In the genomic region with DNA sequence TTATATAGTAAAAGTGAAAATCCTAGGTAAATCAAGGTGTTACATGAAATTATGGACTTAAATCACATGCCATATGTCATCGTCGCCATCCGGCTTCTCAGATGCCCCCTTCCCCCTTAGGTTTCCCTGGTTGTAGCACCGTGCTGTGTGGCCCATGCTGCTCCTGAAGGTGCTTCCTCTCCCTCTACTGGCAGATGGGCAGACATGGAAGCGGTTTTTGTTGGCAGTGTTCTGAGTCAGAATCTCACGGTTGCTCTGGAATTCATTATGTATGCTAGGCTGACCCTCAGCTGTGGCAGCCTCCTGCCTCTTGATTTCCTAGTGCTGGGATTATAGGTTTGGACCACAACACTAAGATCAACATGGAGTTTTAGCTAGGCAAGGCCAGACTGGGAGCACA, we compare ENCODE assay signal across 13 mouse cellular contexts. TPM values are rescaled to one million over a fixed set of nuclear protein-coding genes. Genes with fewer than 3 reads are reported as not detected.
DNase-seq lines count a peak whose midpoint lies in the region; ATAC-seq and TF ChIP-seq lines count a peak whose summit lies in the region.
"Had no signal": no experiment of that assay in that cellular context is flagged by ENCODE, and none has a peak within 500 bp of the region (broad histone marks: within the 10 kb centered on the region; RNA-seq: fewer than 3 reads in every experiment).

No protein-coding gene starts in this region.

- no peak for TF ChIP-seq POLR2A in small intestine, adult 2 months (IDR thresholded peaks at IDR 0.05; ENCODE audit: low read depth, low read length)

- peak; percentile 36; the same call in 1 of the 2 replicates for TF ChIP-seq CTCF in hindbrain, postnatal 0 days (IDR thresholded peaks at IDR 0.05; ENCODE audit: low read depth)
- peak; percentile 19 for TF ChIP-seq CTCF in lung, embryonic 14.5 days (IDR thresholded peaks at IDR 0.05; ENCODE audit: low read depth)
- 0 out of 2 replicates have a peak, but pooled peaks have one; percentile 4 for TF ChIP-seq CTCF in small intestine, adult 2 months (IDR thresholded peaks at IDR 0.05; ENCODE audit: extremely low read depth, insufficient read length, insufficient replicate concordance, low read depth, low read length)

- H3K27ac ChIP-seq in hindbrain, postnatal 0 days, result no peak overlapping the region
- H3K27ac ChIP-seq in hindbrain, embryonic 14.5 days, result no peak overlapping the region
- H3K27ac ChIP-seq in lung, embryonic 14.5 days (ENCODE audit: low read depth), result no peak overlapping the region
- H3K27ac ChIP-seq in small intestine, adult 2 months (ENCODE audit: insufficient read depth, low read depth, low read length), result no peak overlapping the region
- H3K27ac ChIP-seq in hindbrain, embryonic 16.5 days (ENCODE audit: low read depth, low read length), result no peak overlapping the region
- H3K27ac ChIP-seq: embryonic facial prominence, embryonic 13.5 days had no signal

- no peak for ATAC-seq in hindbrain, postnatal 0 days
- ATAC-seq in hindbrain, embryonic 14.5 days (ENCODE audit: low FRiP score), result no peak
- no peak for ATAC-seq in lung, embryonic 14.5 days (ENCODE audit: insufficient read depth)
- ATAC-seq in hindbrain, embryonic 16.5 days, result no peak

- no peaks in the 10 kb centered on the region for H3K36me3 ChIP-seq in hindbrain, postnatal 0 days (ENCODE audit: insufficient read depth, low read length)
- H3K36me3 ChIP-seq in hindbrain, embryonic 14.5 days (replicated peaks; ENCODE audit: control insufficient read depth, insufficient read depth), result no peaks in the 10 kb centered on the region
- H3K36me3 ChIP-seq in lung, embryonic 14.5 days (ENCODE audit: insufficient read depth), result no peaks in the 10 kb centered on the region
- H3K36me3 ChIP-seq in small intestine, adult 2 months (ENCODE audit: control insufficient read depth, insufficient read depth, low read length), result no peaks in the 10 kb centered on the region
- H3K36me3 ChIP-seq in hindbrain, embryonic 16.5 days (ENCODE audit: control insufficient read depth, insufficient read depth, low read length), result no peaks in the 10 kb centered on the region
- H3K36me3 ChIP-seq: embryonic facial prominence, embryonic 13.5 days had no signal

- no peaks in the 10 kb centered on the region for H3K27me3 ChIP-seq in hindbrain, postnatal 0 days (ENCODE audit: insufficient read depth, low read length)
- H3K27me3 ChIP-seq in hindbrain, embryonic 14.5 days (ENCODE audit: control insufficient read depth, insufficient read depth, low read length), result no peaks in the 10 kb centered on the region
- no peaks in the 10 kb centered on the region for H3K27me3 ChIP-seq in lung, embryonic 14.5 days (ENCODE audit: insufficient read depth, low read length)
- H3K27me3 ChIP-seq in small intestine, adult 2 months (ENCODE audit: control insufficient read depth, insufficient read depth, low read length), result no peaks in the 10 kb centered on the region
- H3K27me3 ChIP-seq in hindbrain, embryonic 16.5 days (replicated peaks; ENCODE audit: control insufficient read depth, insufficient read depth, low read length), result no peaks in the 10 kb centered on the region
- H3K27me3 ChIP-seq: embryonic facial prominence, embryonic 13.5 days had no signal

- H3K4me3 ChIP-seq in hindbrain, postnatal 0 days (ENCODE audit: low read length), result no peak overlapping the region
- no peak overlapping the region for H3K4me3 ChIP-seq in hindbrain, embryonic 14.5 days (replicated peaks; ENCODE audit: low read length)
- no peak overlapping the region for H3K4me3 ChIP-seq in lung, embryonic 14.5 days (ENCODE audit: low read depth, low read length)
- H3K4me3 ChIP-seq in small intestine, adult 2 months (ENCODE audit: low read depth, low read length), result no peak overlapping the region
- no peak overlapping the region for H3K4me3 ChIP-seq in hindbrain, embryonic 16.5 days (ENCODE audit: low read length)
- H3K4me3 ChIP-seq: embryonic facial prominence, embryonic 13.5 days had no signal

- H3K4me1 ChIP-seq in hindbrain, postnatal 0 days (ENCODE audit: insufficient read depth, low read length), result no peaks in the 10 kb centered on the region
- H3K4me1 ChIP-seq in hindbrain, embryonic 14.5 days (replicated peaks; ENCODE audit: control insufficient read depth, insufficient read depth, low read length), result no peaks in the 10 kb centered on the region
- H3K4me1 ChIP-seq in lung, embryonic 14.5 days (ENCODE audit: insufficient read depth), result no peaks in the 10 kb centered on the region
- H3K4me1 ChIP-seq in small intestine, adult 2 months (ENCODE audit: control insufficient read depth, insufficient read depth, insufficient read length, low read length), result no peaks in the 10 kb centered on the region
- H3K4me1 ChIP-seq in hindbrain, embryonic 16.5 days (ENCODE audit: control insufficient read depth, insufficient read depth, low read depth, low read length), result no peaks in the 10 kb centered on the region
- H3K4me1 ChIP-seq: embryonic facial prominence, embryonic 13.5 days had no signal

- H3K9ac ChIP-seq in hindbrain, postnatal 0 days (replicated peaks; ENCODE audit: low read length), result no peak overlapping the region
- H3K9ac ChIP-seq in hindbrain, embryonic 14.5 days, result no peak overlapping the region
- H3K9ac ChIP-seq in lung, embryonic 14.5 days, result no peak overlapping the region
- no peak overlapping the region for H3K9ac ChIP-seq in hindbrain, embryonic 16.5 days (ENCODE audit: low read depth, low read length)
- H3K9ac ChIP-seq: embryonic facial prominence, embryonic 13.5 days had no signal

- 48% methylated on average over 6 of the region's 6 CpGs for WGBS in hindbrain, postnatal 0 days
- WGBS in hindbrain, embryonic 14.5 days, result 52% methylated on average over 6 of the region's 6 CpGs
- WGBS in lung, embryonic 14.5 days, result 52% methylated on average over 6 of the region's 6 CpGs
- WGBS in small intestine, adult 2 months, result 74% methylated on average over 6 of the region's 6 CpGs
- WGBS in hindbrain, embryonic 16.5 days, result 52% methylated on average over 6 of the region's 6 CpGs

- DNase-seq in hindbrain, postnatal 0 days (ENCODE audit: low spot score), result peak; percentile 28
- DNase-seq in hindbrain, embryonic 14.5 days (ENCODE audit: low spot score), result no peak
- no peak for DNase-seq in lung, embryonic 14.5 days
- no peak for DNase-seq in lung, postnatal 36 days
- peak; percentile 71 for DNase-seq in Muller cell, postnatal 12 days (ENCODE audit: inconsistent ontology term)
- DNase-seq: adrenal gland, adult 8-10 months; heart, adult 18-20 months; kidney, adult 18-20 months; lung, adult 18-20 months; right cerebral cortex, adult 18-20 months had no signal

- H3K4me2 ChIP-seq in hindbrain, postnatal 0 days (ENCODE audit: low read depth, low read length), result no peak overlapping the region
- H3K4me2 ChIP-seq in hindbrain, embryonic 14.5 days (replicated peaks), result no peak overlapping the region
- no peak overlapping the region for H3K4me2 ChIP-seq in lung, embryonic 14.5 days
- H3K4me2 ChIP-seq in hindbrain, embryonic 16.5 days (ENCODE audit: low read length), result no peak overlapping the region
- H3K4me2 ChIP-seq: embryonic facial prominence, embryonic 13.5 days had no signal

- no peaks in the 10 kb centered on the region for H3K9me3 ChIP-seq in hindbrain, postnatal 0 days (ENCODE audit: low read length)
- no peaks in the 10 kb centered on the region for H3K9me3 ChIP-seq in hindbrain, embryonic 14.5 days (ENCODE audit: control insufficient read depth, low read length)
- H3K9me3 ChIP-seq in lung, embryonic 14.5 days (ENCODE audit: low read depth, low read length), result no peaks in the 10 kb centered on the region
- H3K9me3 ChIP-seq in hindbrain, embryonic 16.5 days (ENCODE audit: control insufficient read depth, low read length), result peaks cover 3% of the 10 kb centered on the region; the same call in 1 of the 2 replicates
- H3K9me3 ChIP-seq: embryonic facial prominence, embryonic 13.5 days had no signal

RNA-seq across cellular contexts. Expression of gene Cdkl4, which starts 40.5 kb away (rescaled TPM):
- total RNA-seq in hindbrain, postnatal 0 days (2014; rRNA removed), result 6.4 and 8.4 TPM in 2 replicates
- 5.5 and 6.5 TPM in 2 replicates for polyA plus RNA-seq in hindbrain, postnatal 0 days (2015; fragmentation: Nextera tagmentation; extraction: Ambion mirVana)
- 7.0 and 7.3 TPM in 2 replicates for polyA plus RNA-seq in hindbrain, embryonic 14.5 days (2014; fragmentation: Nextera tagmentation; extraction: Ambion mirVana)
- 0.27 and 0.37 TPM in 2 replicates for polyA plus RNA-seq in lung, embryonic 14.5 days (2014; fragmentation: Nextera tagmentation; extraction: Ambion mirVana)
- 0.03 TPM in 1 of 2 replicates, not detected in the other for polyA plus RNA-seq in small intestine, adult 2 months (2012; rRNA removed)
- 7.3 and 7.9 TPM in 2 replicates for polyA plus RNA-seq in hindbrain, embryonic 16.5 days (2015; fragmentation: Nextera tagmentation; extraction: Ambion mirVana)

RNA-seq across cellular contexts. Expression of gene Sos1, which starts 56.9 kb away (rescaled TPM):
- total RNA-seq in hindbrain, postnatal 0 days (2014; rRNA removed), result 21.2 and 21.5 TPM in 2 replicates
- 6.5 and 6.8 TPM in 2 replicates for polyA plus RNA-seq in hindbrain, postnatal 0 days (2015; fragmentation: Nextera tagmentation; extraction: Ambion mirVana)
- polyA plus RNA-seq in hindbrain, embryonic 14.5 days (2014; fragmentation: Nextera tagmentation; extraction: Ambion mirVana), result 13.4 and 13.5 TPM in 2 replicates
- polyA plus RNA-seq in lung, embryonic 14.5 days (2014; fragmentation: Nextera tagmentation; extraction: Ambion mirVana), result 8.5 and 8.7 TPM in 2 replicates
- 0.81 and 2.1 TPM in 2 replicates for polyA plus RNA-seq in small intestine, adult 2 months (2012; rRNA removed)
- polyA plus RNA-seq in hindbrain, embryonic 16.5 days (2015; fragmentation: Nextera tagmentation; extraction: Ambion mirVana), result 6.1 and 6.5 TPM in 2 replicates

Comparison
In these comparisons a context has a peak if more than half of its experiments do, and no peak if none do; other contexts are left out.
1. DNase-seq: peak in hindbrain, postnatal 0 days (single experiment) and Muller cell, postnatal 12 days (single experiment); none in hindbrain, embryonic 14.5 days (single experiment), lung, embryonic 14.5 days (single experiment) and lung, postnatal 36 days (single experiment).
2. Peak in every context shown above with its lines, with median percentiles within 50 percentile points of each other: CTCF ChIP-seq.